Mouse (Mus musculus) large intestine, adult 2 months (tissue): ENCODE results near the gene Ccdc158. TPM values are rescaled to one million over a fixed set of nuclear protein-coding genes. Genes with fewer than 3 reads are reported as not detected.

Experiments used
- DNase-seq: peaks from one replicate; pipeline ENCODE4 v3.0.0-alpha.2; 2012; ENCODE audit warnings: low read depth, low spot score
- WGBS: fragments of 180-500 bp; shearing (Covaris S2); methylation state at CpG from one replicate; pipeline ENCODE4 v1.1.7; 2018; 5-methylcytosine and 5-hydroxymethylcytosine counted together
- polyA plus RNA-seq: library from polyadenylated mRNA; depleted of rRNA; stranded (reverse); fragments of >200 nt; gene quantifications from 2 replicates; pipeline ENCODE4 v1.2.3, GENCODE M21; 2012; rRNA removed

The Ccdc158 gene
- polyA plus RNA-seq, 1 experiment: 0.05 TPM

- 87% methylated on average over 5 of the region's 5 CpGs for WGBS
- no peak for DNase-seq
These were observed 67.4 kb downstream of the Ccdc158 start for GRCm38 (mm10) chr5:92607492-92608229.

- WGBS: 26% methylated on average over 10 of the region's 10 CpGs
- DNase-seq: no peak
These were observed 70.4 kb downstream of the Ccdc158 start for GRCm38 (mm10) chr5:92604452-92605247.

GRCm38 (mm10) chr5:92602691-92603690, 72.1 kb downstream of the Ccdc158 start, which contains the start of gene Stbd1:
Stbd1 (plus strand) TSS chr5:92603041.
- no peak for DNase-seq
- 1% methylated on average over 67 of the region's 69 CpGs for WGBS

GRCm38 (mm10) chr5:92599030-92599429, 76.0 kb downstream of the Ccdc158 start:
- DNase-seq: no peak
- 41% methylated on average over 10 of the region's 10 CpGs for WGBS

- 89% methylated on average over 8 of the region's 8 CpGs for WGBS
- DNase-seq: no peak
These were observed 78.2 kb downstream of the Ccdc158 start for GRCm38 (mm10) chr5:92596865-92597264.

- DNase-seq: no peak
- WGBS: 83% methylated on average over 5 of the region's 5 CpGs
These were observed 80.0 kb downstream of the Ccdc158 start for GRCm38 (mm10) chr5:92595026-92595425.

GRCm38 (mm10) chr5:92585932-92586331, 89.1 kb downstream of the Ccdc158 start:
- no peak for DNase-seq
- 32% methylated on average over 10 of the region's 10 CpGs for WGBS

- DNase-seq: no peak
- WGBS: 71% methylated on average over 14 of the region's 14 CpGs
These were observed 95.5 kb downstream of the Ccdc158 start for GRCm38 (mm10) chr5:92579559-92579958.

- WGBS: 53% methylated on average over 4 of the region's 4 CpGs
- DNase-seq: no peak
These were observed 103.8 kb downstream of the Ccdc158 start for GRCm38 (mm10) chr5:92571232-92571631.

- DNase-seq: no peak
- 82% methylated on average over 13 of the region's 13 CpGs for WGBS
These were observed 113.1 kb downstream of the Ccdc158 start for GRCm38 (mm10) chr5:92562002-92562401.

GRCm38 (mm10) chr5:92560201-92560600, 114.9 kb downstream of the Ccdc158 start:
- DNase-seq: no peak
- WGBS: 44% methylated on average over 2 of the region's 2 CpGs

Other genes starting within 250 kb of the Ccdc158 start
- gene Nup54, start 240.1 kb downstream of the Ccdc158 start, polyA plus RNA-seq: 11.9 and 16.6 TPM in 2 replicates
- 13.3 and 17.9 TPM in 2 replicates for gene Scarb2, start 168.4 kb downstream of the Ccdc158 start, polyA plus RNA-seq
- not detected in 2 replicates for gene Fam47e, start 120.2 kb downstream of the Ccdc158 start, polyA plus RNA-seq
- 2.3 and 2.4 TPM in 2 replicates for gene Stbd1, start 72.2 kb downstream of the Ccdc158 start, polyA plus RNA-seq
- gene Shroom3, start 8.2 kb upstream of the Ccdc158 start, polyA plus RNA-seq: 53.2 and 73.2 TPM in 2 replicates